Mouse (Mus musculus): ENCODE data around the gene Nrarp.

DNA sequence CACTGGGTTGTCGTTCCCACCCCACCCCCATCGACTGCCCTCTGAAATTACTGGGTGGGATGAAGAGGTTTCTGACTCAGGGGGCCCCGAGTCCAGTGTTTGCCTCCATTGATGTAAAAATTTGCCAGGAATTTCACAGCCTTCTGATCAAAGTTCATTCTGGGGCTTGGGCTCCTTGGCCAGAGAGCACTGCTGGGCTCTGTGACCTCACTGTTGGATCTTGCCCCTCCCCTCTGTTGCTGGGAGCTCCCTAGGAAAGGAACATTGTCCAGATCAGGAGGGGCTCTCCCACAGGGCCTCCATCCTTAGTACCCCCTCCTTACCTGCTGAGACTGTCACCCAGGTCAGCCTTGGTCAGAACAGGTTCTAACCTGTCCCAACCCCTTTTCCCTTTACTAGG lies 33.9 kb downstream of the Nrarp start, which contains the start of gene Stpg3:
- no peak for TF ChIP-seq CTCF (conservative IDR thresholded peaks at IDR 0.05; ENCODE audit: low read length)
- TF ChIP-seq NANOG (IDR thresholded peaks at IDR 0.05; ENCODE audit: borderline replicate concordance, low read length), result no peak
- TF ChIP-seq POU5F1 (IDR thresholded peaks at IDR 0.05; ENCODE audit: borderline replicate concordance, low read length), result no peak

Measured in E14TG2a.4 (cell line).